Mouse (Mus musculus) hindbrain, embryonic 12.5 days (tissue): Measurements from ENCODE around the gene Dnm1. TPM values are rescaled to one million over a fixed set of nuclear protein-coding genes. Genes with fewer than 3 reads are reported as not detected.

Experiments
- ATAC-seq: fragments of 200-750 bp; cut with Nextera tagmentation; 2 replicates; pipeline ENCODE4 v1.8.0; 2017; ENCODE audit warnings: moderate TSS enrichment; ENCODE audit not compliant: low FRiP score
- H3K27ac ChIP-seq: fragments of 300-500 bp; sonication (generic); 2 replicates; pipeline ENCODE4 v1.5.1; 2016; ENCODE audit warnings: mild to moderate bottlenecking
- H3K27me3 ChIP-seq: fragments of 300-500 bp; sonication (generic); 2 replicates; pipeline ENCODE4 v1.6.1; 2016; ENCODE audit warnings: mild to moderate bottlenecking
- H3K36me3 ChIP-seq: fragments of 300-500 bp; sonication (generic); 2 replicates; pipeline ENCODE4 v1.6.1; 2016; ENCODE audit warnings: mild to moderate bottlenecking
- H3K4me1 ChIP-seq: fragments of 300-500 bp; sonication (generic); 2 replicates; pipeline ENCODE4 v1.6.1; 2016
- H3K4me2 ChIP-seq: fragments of 300-500 bp; sonication (generic); replicated peaks from 2 replicates; pipeline ENCODE4 v1.6.1; 2016; ENCODE audit warnings: mild to moderate bottlenecking
- H3K4me3 ChIP-seq: fragments of 300-500 bp; sonication (generic); 2 replicates; pipeline ENCODE4 v1.5.1; 2016; ENCODE audit warnings: mild to moderate bottlenecking
- H3K9ac ChIP-seq: fragments of 300-500 bp; sonication (generic); 2 replicates; pipeline ENCODE4 v1.6.1; 2016; ENCODE audit warnings: mild to moderate bottlenecking, moderate library complexity
- H3K9me3 ChIP-seq: fragments of 300-500 bp; sonication (generic); replicated peaks from 2 replicates; pipeline ENCODE4 v1.6.1; 2016; ENCODE audit warnings: mild to moderate bottlenecking
- WGBS: fragments of 180-500 bp; shearing (Covaris S2); methylation state at CpG from one replicate; pipeline ENCODE4 v1.1.7; 2016; 5-methylcytosine and 5-hydroxymethylcytosine counted together
- polyA plus RNA-seq: library from polyadenylated mRNA; unstranded; fragments of >200 nt; fragmentation: Nextera tagmentation; extraction: Ambion mirVana; gene quantifications from 2 replicates; pipeline ENCODE4 v1.2.1, GENCODE M21; 2016

Gene Dnm1
- polyA plus RNA-seq, 1 experiment from 2014 or later: 44.4 TPM

DNA sequence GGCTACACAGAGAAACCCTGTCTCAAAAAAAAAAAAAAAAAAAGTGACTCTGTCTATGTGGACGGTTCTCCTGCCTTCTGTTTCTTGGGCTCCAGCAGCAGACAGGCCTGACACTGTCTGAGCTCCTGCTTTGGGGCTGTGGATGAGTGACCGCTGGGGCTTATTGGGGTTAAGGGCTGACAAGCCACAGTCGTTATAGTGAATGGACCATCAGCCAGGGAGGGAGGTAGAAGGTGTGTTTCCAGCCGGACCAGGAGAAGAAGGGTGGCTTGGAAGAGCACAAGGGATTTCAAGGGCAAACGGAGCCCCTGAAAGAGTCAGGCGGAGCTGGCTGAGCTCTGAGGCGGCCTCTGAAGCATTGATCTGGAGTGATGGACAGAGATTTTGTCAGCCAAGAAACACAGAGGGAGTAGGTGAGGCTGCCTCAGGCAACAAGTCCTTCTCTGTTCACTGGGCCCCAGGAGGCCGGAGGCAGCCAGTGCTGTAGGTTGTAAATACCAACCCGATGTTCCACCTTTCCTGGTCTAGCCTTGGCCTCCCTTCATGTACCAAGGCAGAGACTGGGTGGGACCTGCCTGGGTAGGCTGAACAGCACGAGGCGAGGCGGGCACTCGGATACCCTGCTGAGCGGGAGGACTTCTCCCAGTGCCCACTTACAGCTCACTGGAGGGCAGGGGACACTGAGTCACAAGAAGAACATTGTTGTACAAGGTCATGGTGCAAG lies 8.4 kb downstream of the Dnm1 start:
- Histone ChIP-seq H3K9me3 (no peaks in the 10 kb centered on the region), H3K4me2 (no peak overlapping the region), H3K4me3 (no peak overlapping the region), H3K4me1 (peaks cover 13% of the 10 kb centered on the region), H3K9ac (no peak overlapping the region), H3K27me3 (0 out of 2 replicates have a peak, but pooled peaks cover 6% of the 10 kb centered on the region), H3K27ac (no peak overlapping the region), H3K36me3 (peaks cover 6% of the 10 kb centered on the region; the same call in 1 of the 2 replicates)
- ATAC-seq: no peak
- 72% methylated on average over 14 of the region's 14 CpGs for WGBS

DNA sequence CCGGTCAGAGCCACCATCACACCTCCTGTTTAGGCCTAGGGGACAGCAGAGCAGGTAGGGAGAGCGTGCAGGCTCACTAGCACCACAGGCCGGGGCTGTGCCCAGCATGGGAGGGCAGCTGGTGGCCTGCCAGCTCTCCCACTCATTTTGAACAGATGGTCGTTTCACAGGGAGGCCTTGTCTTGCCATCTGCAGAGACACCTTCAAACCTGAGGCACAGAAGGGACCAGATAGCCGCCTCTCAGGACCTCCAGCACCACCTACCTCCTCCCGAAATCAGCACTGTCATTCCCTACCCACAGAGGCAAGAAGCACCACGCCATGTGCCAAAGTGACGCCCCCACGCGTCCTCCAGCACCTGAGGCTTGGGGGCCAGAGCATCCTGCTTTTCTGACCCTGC lies 9.1 kb downstream of the Dnm1 start:
- H3K4me1 ChIP-seq: peaks cover 13% of the 10 kb centered on the region
- no peak overlapping the region for H3K4me3 ChIP-seq
- no peak overlapping the region for H3K9ac ChIP-seq
- no peaks in the 10 kb centered on the region for H3K9me3 ChIP-seq
- H3K27ac ChIP-seq: peak overlapping the region; percentile 35; the same call in 1 of the 2 replicates
- no peak overlapping the region for H3K4me2 ChIP-seq
- no peak for ATAC-seq
- peaks cover 11% of the 10 kb centered on the region; the same call in 1 of the 2 replicates for H3K36me3 ChIP-seq
- 68% methylated on average over 10 of the region's 10 CpGs for WGBS
- H3K27me3 ChIP-seq: 0 out of 2 replicates have a peak, but pooled peaks cover 4% of the 10 kb centered on the region

DNA sequence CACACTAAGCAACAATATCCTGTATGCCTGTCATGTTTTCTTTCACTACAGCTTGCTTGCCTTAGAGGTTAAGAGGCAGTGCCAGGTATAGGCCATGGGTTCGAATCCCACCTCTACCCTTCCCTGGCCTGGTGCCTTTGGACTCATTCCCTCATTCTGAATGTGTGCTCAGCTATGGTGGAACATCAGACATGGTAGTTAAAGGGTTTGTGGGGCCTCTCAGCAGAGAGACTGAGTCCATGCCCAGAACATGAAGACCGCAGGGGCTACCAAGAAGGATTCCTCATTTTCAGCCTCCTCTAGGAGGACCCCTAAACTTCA lies 9.8 kb downstream of the Dnm1 start:
- ATAC-seq: no peak
- H3K9me3 ChIP-seq: no peaks in the 10 kb centered on the region
- H3K4me1 ChIP-seq: peaks cover 13% of the 10 kb centered on the region
- H3K27ac ChIP-seq: peak overlapping the region; percentile 55; the same call in 1 of the 2 replicates
- H3K4me3 ChIP-seq: no peak overlapping the region
- H3K9ac ChIP-seq: no peak overlapping the region
- peaks cover 11% of the 10 kb centered on the region for H3K36me3 ChIP-seq
- 91% methylated on average over 2 of the region's 2 CpGs for WGBS
- no peak overlapping the region for H3K4me2 ChIP-seq
- 0 out of 2 replicates have a peak, but pooled peaks cover 4% of the 10 kb centered on the region for H3K27me3 ChIP-seq

DNA sequence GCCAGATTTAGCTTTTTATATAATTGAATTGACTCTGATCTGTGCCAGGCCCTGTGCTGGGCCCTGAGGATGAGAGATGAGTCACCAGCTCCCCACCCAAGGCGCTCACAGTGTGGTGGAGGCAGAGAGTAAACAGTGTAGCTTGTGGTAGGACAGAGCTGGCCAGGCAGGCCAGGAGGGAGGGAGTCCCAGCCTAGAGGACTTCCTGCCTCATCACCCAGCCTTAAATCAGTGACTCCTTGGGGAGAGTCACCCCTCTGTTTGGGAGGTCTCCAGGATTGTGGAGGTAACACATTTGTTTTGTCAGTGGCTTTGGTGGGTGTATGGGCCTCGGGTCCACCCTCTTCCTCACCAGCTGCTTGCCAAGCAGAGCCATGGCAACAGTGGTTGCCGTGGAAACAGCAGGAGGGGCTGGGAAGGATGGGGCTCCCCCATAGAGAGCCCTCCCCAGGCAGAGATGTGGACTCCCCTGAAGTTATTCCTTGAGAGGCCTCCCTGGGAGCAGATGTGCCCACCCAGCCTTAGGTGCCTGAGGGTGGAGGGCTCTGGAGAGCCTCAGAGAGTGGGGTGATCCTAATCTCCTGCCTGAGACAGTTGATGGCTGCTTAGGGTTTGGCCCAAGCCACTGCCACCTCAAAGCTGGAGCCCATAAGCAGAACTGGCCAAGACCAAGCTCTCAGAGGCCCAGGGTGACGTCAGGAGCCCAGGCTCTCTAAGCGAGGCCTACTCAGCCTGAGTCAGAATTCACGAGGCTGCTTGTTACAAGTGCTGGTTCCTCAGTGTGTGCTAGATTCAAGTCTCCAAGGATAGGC lies 10.4 kb downstream of the Dnm1 start:
- H3K9ac ChIP-seq: no peak overlapping the region
- no peak overlapping the region for H3K4me2 ChIP-seq
- 0 out of 2 replicates have a peak, but pooled peaks cover 4% of the 10 kb centered on the region for H3K27me3 ChIP-seq
- H3K4me3 ChIP-seq: no peak overlapping the region
- peak overlapping the region; percentile 55; the same call in 1 of the 2 replicates for H3K27ac ChIP-seq
- 69% methylated on average over 6 of the region's 6 CpGs for WGBS
- peaks cover 13% of the 10 kb centered on the region for H3K4me1 ChIP-seq
- peaks cover 17% of the 10 kb centered on the region for H3K36me3 ChIP-seq
- ATAC-seq: peak; percentile 39; the same call in 1 of the 2 replicates
- H3K9me3 ChIP-seq: no peaks in the 10 kb centered on the region

DNA sequence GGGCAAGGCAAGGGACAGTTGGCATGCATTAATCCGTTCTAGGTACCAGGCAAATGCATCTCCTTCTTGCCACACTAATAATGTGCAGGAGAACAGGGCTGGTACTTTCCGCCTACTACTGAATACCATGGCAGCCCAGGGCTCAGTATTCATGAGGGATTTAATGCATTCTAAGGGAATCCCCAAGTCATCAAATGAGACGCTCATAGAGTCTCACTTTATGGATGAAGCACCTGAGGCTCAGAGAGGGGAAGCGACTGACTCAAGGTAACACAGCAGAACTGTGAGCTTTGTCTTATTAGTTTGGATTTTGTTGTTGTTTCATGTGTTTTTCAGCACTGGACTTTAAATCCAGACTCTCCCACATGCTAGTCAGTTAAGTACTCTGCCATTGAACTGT lies 11.1 kb downstream of the Dnm1 start:
- Histone ChIP-seq H3K4me3 (no peak overlapping the region), H3K27me3 (peaks cover 7% of the 10 kb centered on the region; the same call in 1 of the 2 replicates), H3K36me3 (peaks cover 23% of the 10 kb centered on the region), H3K4me1 (peaks cover 13% of the 10 kb centered on the region), H3K27ac (no peak overlapping the region), H3K9ac (no peak overlapping the region), H3K9me3 (no peaks in the 10 kb centered on the region), H3K4me2 (no peak overlapping the region)
- WGBS: 94% methylated on average over 4 of the region's 4 CpGs
- no peak for ATAC-seq

DNA sequence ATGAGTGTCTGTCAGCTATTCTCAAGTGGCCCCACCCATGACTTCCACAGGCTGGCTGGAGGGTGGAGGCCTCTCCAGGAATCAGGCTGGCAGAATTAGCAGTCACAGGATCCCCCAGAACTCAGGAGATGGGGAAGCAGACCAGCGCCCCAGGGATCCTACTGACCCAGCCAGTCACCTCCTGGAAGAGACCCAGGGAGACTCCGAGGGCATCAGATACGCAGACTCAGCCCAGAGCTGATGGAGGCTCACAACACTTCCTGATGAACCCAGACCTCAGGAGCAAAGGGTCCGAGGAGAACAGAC lies 11.6 kb downstream of the Dnm1 start:
- WGBS: 90% methylated on average over 4 of the region's 4 CpGs
- Histone ChIP-seq H3K36me3 (peaks cover 24% of the 10 kb centered on the region), H3K4me2 (no peak overlapping the region), H3K4me3 (no peak overlapping the region), H3K9ac (no peak overlapping the region), H3K27me3 (peaks cover 7% of the 10 kb centered on the region; the same call in 1 of the 2 replicates), H3K9me3 (no peaks in the 10 kb centered on the region), H3K4me1 (peaks cover 13% of the 10 kb centered on the region), H3K27ac (no peak overlapping the region)
- ATAC-seq: no peak

DNA sequence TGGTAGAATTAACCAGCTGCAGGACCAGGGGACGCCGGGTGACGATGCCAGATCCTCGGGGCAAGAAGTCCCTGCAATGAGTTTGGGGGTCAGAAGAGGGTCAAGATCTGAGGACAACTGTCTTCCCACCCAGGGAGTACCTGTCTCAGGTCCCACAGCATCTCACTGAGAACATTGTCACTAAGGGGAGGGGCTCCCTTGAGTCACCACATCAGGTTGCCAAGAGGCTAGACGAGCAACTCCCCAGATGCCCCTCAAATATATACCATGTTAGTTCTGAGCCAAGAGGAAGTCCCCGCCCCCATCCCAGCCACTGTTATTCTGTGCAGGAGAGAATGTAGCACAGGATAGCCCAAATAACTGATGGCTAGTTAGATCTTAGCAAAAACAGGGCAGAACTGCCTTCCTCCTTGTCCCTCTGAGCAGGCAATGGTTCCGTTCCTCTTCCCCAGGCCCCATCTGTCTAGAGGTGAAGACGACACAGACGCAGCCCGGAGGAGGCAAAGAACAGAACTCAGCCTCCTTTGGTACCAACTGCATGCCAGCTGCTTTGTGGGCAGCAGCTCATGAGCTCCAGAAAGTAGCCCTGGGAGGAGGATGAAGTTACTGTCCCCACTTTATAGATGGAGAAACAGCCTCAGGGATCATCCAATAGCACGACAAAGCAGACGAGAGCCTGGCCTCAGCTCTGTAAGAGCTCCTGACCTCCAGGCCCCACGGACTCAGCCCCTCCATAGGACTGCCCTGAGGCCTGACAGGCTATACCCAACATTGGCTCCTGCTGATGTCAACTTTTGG lies 12.1 kb downstream of the Dnm1 start:
- H3K9me3 ChIP-seq: no peaks in the 10 kb centered on the region
- H3K27ac ChIP-seq: no peak overlapping the region
- H3K4me1 ChIP-seq: peaks cover 13% of the 10 kb centered on the region
- H3K4me2 ChIP-seq: no peak overlapping the region
- WGBS: 80% methylated on average over 13 of the region's 13 CpGs
- peaks cover 9% of the 10 kb centered on the region; the same call in 1 of the 2 replicates for H3K27me3 ChIP-seq
- H3K9ac ChIP-seq: no peak overlapping the region
- H3K36me3 ChIP-seq: peaks cover 26% of the 10 kb centered on the region
- ATAC-seq: no peak
- no peak overlapping the region for H3K4me3 ChIP-seq

DNA sequence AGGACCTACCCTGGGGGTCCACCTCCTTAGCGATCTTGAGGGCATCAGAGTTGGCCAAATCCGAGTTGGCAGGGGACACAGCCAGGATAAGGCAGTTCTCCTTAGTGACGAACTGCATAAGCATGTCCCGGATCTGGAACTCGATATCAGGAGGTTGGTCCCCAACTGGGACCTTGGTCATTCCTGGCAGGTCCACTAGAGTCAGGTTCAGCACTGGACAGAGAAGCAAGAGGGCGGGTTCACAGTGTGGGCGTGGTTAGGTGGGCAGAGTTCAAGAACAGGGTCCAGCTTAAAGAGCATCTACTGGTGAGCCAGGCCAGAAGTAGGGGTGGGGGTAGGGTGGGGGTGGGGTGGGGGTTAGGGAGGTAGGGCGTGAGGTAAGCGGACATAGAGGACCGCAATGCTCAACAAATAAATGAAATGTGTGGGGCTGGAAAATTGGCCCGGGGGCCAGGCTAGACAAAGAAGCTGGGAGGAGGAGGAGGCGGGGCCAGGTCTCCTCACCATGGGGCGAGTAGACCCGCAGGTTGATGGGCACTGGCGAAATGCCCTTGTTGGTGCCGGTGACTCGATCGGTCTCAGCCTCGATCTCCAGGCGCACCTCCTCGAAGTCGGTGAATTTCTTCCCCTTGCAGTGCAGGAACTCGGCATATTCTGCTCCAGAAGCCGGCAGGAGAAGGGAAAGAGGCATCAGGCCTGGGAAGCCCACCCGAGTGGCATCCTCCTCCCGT lies 13.1 kb downstream of the Dnm1 start:
- Histone ChIP-seq H3K4me2 (no peak overlapping the region), H3K9me3 (no peaks in the 10 kb centered on the region), H3K4me3 (no peak overlapping the region), H3K4me1 (peaks cover 13% of the 10 kb centered on the region), H3K27ac (no peak overlapping the region), H3K27me3 (peaks cover 16% of the 10 kb centered on the region; the same call in 1 of the 2 replicates), H3K36me3 (peaks cover 35% of the 10 kb centered on the region), H3K9ac (no peak overlapping the region; the same call in 1 of the 2 replicates)
- WGBS: 41% methylated on average over 26 of the region's 26 CpGs
- no peak for ATAC-seq

DNA sequence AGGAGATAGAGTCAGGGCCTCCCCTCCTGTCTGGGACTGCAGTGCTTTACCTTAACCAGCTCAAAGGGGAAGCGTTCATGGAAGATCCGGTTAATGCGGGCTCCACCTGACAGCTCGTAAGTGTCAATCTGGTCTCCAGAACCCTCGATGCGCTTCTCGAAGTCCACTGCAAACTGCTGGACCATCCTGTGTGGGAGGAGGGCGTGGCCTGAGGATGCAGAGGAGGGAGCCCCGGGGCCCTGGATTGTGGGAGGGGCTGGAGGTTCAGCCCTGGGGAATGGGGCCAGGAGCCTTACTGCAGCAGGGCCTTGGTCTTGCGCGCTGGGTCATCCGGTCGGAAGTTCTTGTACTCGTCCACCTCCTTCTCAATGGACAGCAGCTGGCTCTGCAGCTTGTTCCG lies 17.2 kb downstream of the Dnm1 start:
- Histone ChIP-seq H3K4me2 (no peak overlapping the region), H3K9ac (no peak overlapping the region), H3K27ac (no peak overlapping the region), H3K4me1 (no peaks in the 10 kb centered on the region), H3K27me3 (peaks cover 19% of the 10 kb centered on the region; the same call in 1 of the 2 replicates), H3K36me3 (peaks cover 48% of the 10 kb centered on the region), H3K4me3 (no peak overlapping the region), H3K9me3 (no peaks in the 10 kb centered on the region)
- ATAC-seq: no peak
- WGBS: 56% methylated on average over 15 of the region's 15 CpGs

DNA sequence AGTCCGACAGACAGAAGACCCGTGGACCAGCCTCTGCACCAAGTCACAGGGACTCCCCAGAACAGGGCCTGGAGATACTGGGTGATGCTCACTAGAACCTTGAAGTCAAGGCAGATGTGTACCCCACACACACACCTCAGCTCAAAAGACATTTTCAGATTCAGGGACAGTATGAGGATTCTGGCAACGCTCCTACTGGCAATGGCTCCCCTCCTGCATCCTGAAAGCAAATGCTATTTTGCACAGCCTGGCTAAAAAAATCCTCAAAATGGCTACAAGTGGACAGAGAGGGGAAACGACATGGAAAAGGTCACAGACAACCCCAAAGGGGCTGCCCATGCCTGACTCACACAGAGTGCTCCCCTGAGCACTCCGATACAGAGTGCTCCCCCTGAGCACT lies 21.0 kb downstream of the Dnm1 start:
- Histone ChIP-seq H3K36me3 (peaks cover 27% of the 10 kb centered on the region), H3K9ac (no peak overlapping the region), H3K27ac (no peak overlapping the region), H3K4me2 (no peak overlapping the region), H3K27me3 (peaks cover 15% of the 10 kb centered on the region; the same call in 1 of the 2 replicates), H3K4me3 (no peak overlapping the region), H3K4me1 (peaks cover 10% of the 10 kb centered on the region), H3K9me3 (no peaks in the 10 kb centered on the region)
- no peak for ATAC-seq
- WGBS: 86% methylated on average over 5 of the region's 5 CpGs

DNA sequence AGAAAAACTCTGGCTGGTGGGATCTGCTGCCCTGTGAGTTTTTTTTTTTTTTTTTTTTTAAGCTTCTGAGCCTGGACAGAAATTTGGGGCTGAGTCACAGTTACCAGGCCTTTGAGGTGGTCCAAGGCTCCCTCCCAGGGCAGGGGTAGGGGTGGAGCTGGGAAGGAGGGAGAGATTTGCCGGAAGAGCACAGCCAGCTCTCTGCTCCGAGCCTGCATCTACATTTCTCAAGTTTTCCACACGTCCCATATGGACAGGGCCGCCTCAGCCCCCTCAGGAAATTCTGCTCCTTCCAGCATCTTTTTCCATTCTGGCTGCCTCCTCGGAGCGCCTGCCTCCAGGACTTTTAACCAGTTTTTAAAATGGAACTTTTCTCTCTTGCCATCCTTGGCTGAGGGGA lies 23.6 kb downstream of the Dnm1 start:
- Histone ChIP-seq H3K27ac (peak overlapping the region; percentile 53; the same call in 1 of the 2 replicates), H3K27me3 (peaks cover 2% of the 10 kb centered on the region; the same call in 1 of the 2 replicates), H3K4me2 (no peak overlapping the region), H3K4me1 (peaks cover 10% of the 10 kb centered on the region), H3K9me3 (no peaks in the 10 kb centered on the region), H3K4me3 (no peak overlapping the region), H3K9ac (no peak overlapping the region), H3K36me3 (peaks cover 12% of the 10 kb centered on the region)
- 37% methylated on average over 6 of the region's 6 CpGs for WGBS
- no peak for ATAC-seq
